Mouse (Mus musculus) brain, adult 2 months (tissue): ENCODE measurements at regions not wholly inside any gene's neighbourhood (a gene's known extent, or its start where the extent isn't known, plus 50 kb on each side); places are given as distances from the start of the nearest gene placed in this dataset.
A peak's percentile ranks its signal among the peaks of the same experiment; 100 is the strongest.

Experiments
- DNase-seq: peaks from one replicate; pipeline ENCODE4 v3.0.0; 2011; ENCODE audit warnings: low read depth, low spot score

GRCm38 (mm10) chr5:69678268-69678667 lies 86.1 kb upstream of the Gnpda2 start:
- DNase-seq: no peak

- DNase-seq: peak; percentile 66
These were observed 73.4 kb upstream of the Gnpda2 start for GRCm38 (mm10) chr5:69665555-69665954.

- peak; percentile 6 for DNase-seq
These were observed 71.8 kb upstream of the Gnpda2 start for GRCm38 (mm10) chr5:69663961-69664360.
